Mouse (Mus musculus) lung, embryonic 16.5 days (tissue): ENCODE measurements at regions not wholly inside any gene's neighbourhood (a gene's known extent, or its start where the extent isn't known, plus 50 kb on each side); places are given as distances from the start of the nearest gene placed in this dataset.

Source experiments
- ATAC-seq: fragments of 200-750 bp; cut with Nextera tagmentation; 2 replicates; pipeline ENCODE4 v1.8.0; 2017; ENCODE audit warnings: low read depth, mild to moderate bottlenecking, moderate library complexity
- H3K27ac ChIP-seq: fragments of 300-500 bp; sonication (generic); 2 replicates; pipeline ENCODE4 v1.5.1; 2014; ENCODE audit warnings: mild to moderate bottlenecking, control low read depth, low read length
- H3K27me3 ChIP-seq: fragments of 300-500 bp; sonication (generic); 2 replicates; pipeline ENCODE4 v1.6.1; 2014; ENCODE audit warnings: low read depth, low read length, mixed read lengths; ENCODE audit not compliant: control insufficient read depth, insufficient read depth
- H3K36me3 ChIP-seq: fragments of 300-500 bp; sonication (generic); 2 replicates; pipeline ENCODE4 v1.6.1; 2014; ENCODE audit warnings: low read length; ENCODE audit not compliant: control insufficient read depth, insufficient read depth
- H3K4me1 ChIP-seq: fragments of 300-500 bp; sonication (generic); replicated peaks from 2 replicates; pipeline ENCODE4 v1.6.1; 2014; ENCODE audit warnings: low read length, mixed read lengths; ENCODE audit not compliant: control insufficient read depth, insufficient read depth
- H3K4me2 ChIP-seq: fragments of 300-500 bp; sonication (generic); 2 replicates; pipeline ENCODE4 v1.6.1; 2014; ENCODE audit warnings: low read depth, low read length, control low read depth
- H3K4me3 ChIP-seq: fragments of 300-500 bp; sonication (generic); 2 replicates; pipeline ENCODE4 v1.5.1; 2014; ENCODE audit warnings: mild to moderate bottlenecking, low read length, control low read depth
- H3K9ac ChIP-seq: fragments of 300-500 bp; sonication (generic); 2 replicates; pipeline ENCODE4 v1.6.1; 2014; ENCODE audit warnings: low read length, control low read depth
- H3K9me3 ChIP-seq: fragments of 300-500 bp; sonication (generic); 2 replicates; pipeline ENCODE4 v1.6.1; 2016; ENCODE audit warnings: low read length; ENCODE audit not compliant: control insufficient read depth
- WGBS: fragments of 180-500 bp; shearing (Covaris S2); extraction: QIAGEN DNeasy Blood & Tissue Kit; methylation state at CpG from one replicate; pipeline ENCODE4 v1.1.7; 2014; 5-methylcytosine and 5-hydroxymethylcytosine counted together

- H3K36me3 ChIP-seq = no peaks in the 10 kb centered on the region
- no peaks in the 10 kb centered on the region for H3K9me3 ChIP-seq
- no peak overlapping the region for H3K4me2 ChIP-seq
- no peak overlapping the region for H3K4me3 ChIP-seq
- no peak overlapping the region for H3K27ac ChIP-seq
- H3K27me3 ChIP-seq = no peaks in the 10 kb centered on the region
- H3K9ac ChIP-seq = no peak overlapping the region
- H3K4me1 ChIP-seq = no peaks in the 10 kb centered on the region
- ATAC-seq = no peak
- WGBS = 70% methylated on average over 2 of the region's 2 CpGs
Measured at GRCm38 (mm10) chr10:66181231-66181630, 914.7 kb upstream of the Jmjd1c start.

- Histone ChIP-seq H3K9ac (no peak overlapping the region), H3K4me1 (no peaks in the 10 kb centered on the region), H3K4me3 (no peak overlapping the region), H3K27ac (no peak overlapping the region), H3K4me2 (no peak overlapping the region), H3K27me3 (no peaks in the 10 kb centered on the region), H3K9me3 (no peaks in the 10 kb centered on the region), H3K36me3 (no peaks in the 10 kb centered on the region)
- ATAC-seq = no peak
- 87% methylated on average over 2 of the region's 2 CpGs for WGBS
Measured at GRCm38 (mm10) chr10:66183069-66183468, 912.9 kb upstream of the Jmjd1c start.

- no peaks in the 10 kb centered on the region for H3K36me3 ChIP-seq
- H3K9me3 ChIP-seq = no peaks in the 10 kb centered on the region
- no peak for ATAC-seq
- H3K4me3 ChIP-seq = no peak overlapping the region
- 59% methylated on average over 1 of the region's 1 CpGs for WGBS
- no peaks in the 10 kb centered on the region for H3K27me3 ChIP-seq
- H3K9ac ChIP-seq = no peak overlapping the region
- H3K27ac ChIP-seq = no peak overlapping the region
- no peak overlapping the region for H3K4me2 ChIP-seq
- H3K4me1 ChIP-seq = no peaks in the 10 kb centered on the region
Measured at GRCm38 (mm10) chr10:66187038-66187437, 908.9 kb upstream of the Jmjd1c start.

- H3K4me1 ChIP-seq = no peaks in the 10 kb centered on the region
- 49% methylated on average over 4 of the region's 4 CpGs for WGBS
- H3K9ac ChIP-seq = no peak overlapping the region
- no peak overlapping the region for H3K4me2 ChIP-seq
- no peaks in the 10 kb centered on the region for H3K9me3 ChIP-seq
- H3K27me3 ChIP-seq = no peaks in the 10 kb centered on the region
- no peak overlapping the region for H3K27ac ChIP-seq
- H3K4me3 ChIP-seq = no peak overlapping the region
- ATAC-seq = no peak
- no peaks in the 10 kb centered on the region for H3K36me3 ChIP-seq
Measured at GRCm38 (mm10) chr10:66201115-66201514, 894.8 kb upstream of the Jmjd1c start.

- Histone ChIP-seq H3K4me1 (no peaks in the 10 kb centered on the region), H3K27ac (no peak overlapping the region), H3K4me2 (no peak overlapping the region), H3K27me3 (no peaks in the 10 kb centered on the region), H3K4me3 (no peak overlapping the region), H3K9ac (no peak overlapping the region), H3K36me3 (no peaks in the 10 kb centered on the region), H3K9me3 (no peaks in the 10 kb centered on the region)
- 58% methylated on average over 2 of the region's 2 CpGs for WGBS
- no peak for ATAC-seq
Measured at GRCm38 (mm10) chr10:66228123-66228522, 867.8 kb upstream of the Jmjd1c start.

- H3K27ac ChIP-seq = no peak overlapping the region
- WGBS = 52% methylated on average over 2 of the region's 2 CpGs
- H3K36me3 ChIP-seq = no peaks in the 10 kb centered on the region
- H3K27me3 ChIP-seq = no peaks in the 10 kb centered on the region
- H3K4me3 ChIP-seq = no peak overlapping the region
- no peaks in the 10 kb centered on the region for H3K4me1 ChIP-seq
- ATAC-seq = no peak
- H3K4me2 ChIP-seq = no peak overlapping the region
- no peaks in the 10 kb centered on the region for H3K9me3 ChIP-seq
- no peak overlapping the region for H3K9ac ChIP-seq
Measured at GRCm38 (mm10) chr10:66234370-66234916, 861.5 kb upstream of the Jmjd1c start.

- no peaks in the 10 kb centered on the region for H3K36me3 ChIP-seq
- no peaks in the 10 kb centered on the region for H3K9me3 ChIP-seq
- no peak overlapping the region for H3K4me3 ChIP-seq
- no peak overlapping the region for H3K27ac ChIP-seq
- H3K9ac ChIP-seq = no peak overlapping the region
- no peaks in the 10 kb centered on the region for H3K27me3 ChIP-seq
- no peaks in the 10 kb centered on the region for H3K4me1 ChIP-seq
- no peak overlapping the region for H3K4me2 ChIP-seq
- 54% methylated on average over 5 of the region's 5 CpGs for WGBS
- ATAC-seq = no peak
Measured at GRCm38 (mm10) chr10:66256377-66256776, 839.5 kb upstream of the Jmjd1c start.

GRCm38 (mm10) chr10:66270647-66271270 lies 825.2 kb upstream of the Jmjd1c start:
- Histone ChIP-seq H3K27me3 (no peaks in the 10 kb centered on the region), H3K4me1 (no peaks in the 10 kb centered on the region), H3K9ac (no peak overlapping the region), H3K36me3 (no peaks in the 10 kb centered on the region), H3K4me2 (no peak overlapping the region), H3K9me3 (no peaks in the 10 kb centered on the region), H3K27ac (no peak overlapping the region), H3K4me3 (no peak overlapping the region)
- 70% methylated on average over 4 of the region's 4 CpGs for WGBS
- ATAC-seq = no peak

GRCm38 (mm10) chr10:66295628-66296027 lies 800.3 kb upstream of the Jmjd1c start:
- no peak overlapping the region for H3K4me3 ChIP-seq
- H3K9ac ChIP-seq = no peak overlapping the region
- no peak for ATAC-seq
- no peak overlapping the region for H3K4me2 ChIP-seq
- no peaks in the 10 kb centered on the region for H3K9me3 ChIP-seq
- H3K4me1 ChIP-seq = no peaks in the 10 kb centered on the region
- no peaks in the 10 kb centered on the region for H3K27me3 ChIP-seq
- WGBS = 53% methylated on average over 4 of the region's 4 CpGs
- H3K36me3 ChIP-seq = no peaks in the 10 kb centered on the region
- H3K27ac ChIP-seq = no peak overlapping the region
